Mouse (Mus musculus): Measurements from ENCODE around the gene Kalrn. TPM values are rescaled to one million over a fixed set of nuclear protein-coding genes. Genes with fewer than 3 reads are reported as not detected.
A peak's percentile ranks its signal among the peaks of the same experiment; 100 is the strongest.

Gene Kalrn
- polyA plus RNA-seq, 1 experiment = 278 TPM

GRCm38 (mm10) chr16:34354042-34354441, 219.3 kb downstream of the Kalrn start:
- H3K27ac ChIP-seq (ENCODE audit: insufficient read depth, low read length) = no peak overlapping the region
- no peak overlapping the region for H3K4me3 ChIP-seq (ENCODE audit: insufficient read depth, low read length)
- H3K4me1 ChIP-seq (ENCODE audit: control insufficient read depth, insufficient read depth, low read length) = peaks cover 1% of the 10 kb centered on the region; the same call in 1 of the 2 replicates
- TF ChIP-seq CTCF (IDR thresholded peaks at IDR 0.05; ENCODE audit: extremely low read depth, insufficient read depth, low read length) = no peak
- TF ChIP-seq POLR2A (IDR thresholded peaks at IDR 0.05; ENCODE audit: extremely low read depth, insufficient read depth, low read length) = no peak

- Histone ChIP-seq H3K4me1 (ENCODE audit: control insufficient read depth, insufficient read depth, low read length) (peaks cover 1% of the 10 kb centered on the region; the same call in 1 of the 2 replicates), H3K27ac (ENCODE audit: insufficient read depth, low read length) (no peak overlapping the region), H3K4me3 (ENCODE audit: insufficient read depth, low read length) (no peak overlapping the region)
- TF ChIP-seq CTCF (IDR thresholded peaks at IDR 0.05; ENCODE audit: extremely low read depth, insufficient read depth, low read length) = no peak
- no peak for TF ChIP-seq POLR2A (IDR thresholded peaks at IDR 0.05; ENCODE audit: extremely low read depth, insufficient read depth, low read length)
These were observed 220.6 kb downstream of the Kalrn start for GRCm38 (mm10) chr16:34352747-34353146.

GRCm38 (mm10) chr16:34351575-34352150, 221.7 kb downstream of the Kalrn start:
- H3K4me1 ChIP-seq (ENCODE audit: control insufficient read depth, insufficient read depth, low read length) = peaks cover 1% of the 10 kb centered on the region; the same call in 1 of the 2 replicates
- TF ChIP-seq POLR2A (IDR thresholded peaks at IDR 0.05; ENCODE audit: extremely low read depth, insufficient read depth, low read length) (no peak), CTCF (IDR thresholded peaks at IDR 0.05; ENCODE audit: extremely low read depth, insufficient read depth, low read length) (no peak)
- H3K27ac ChIP-seq (ENCODE audit: insufficient read depth, low read length) = no peak overlapping the region
- H3K4me3 ChIP-seq (ENCODE audit: insufficient read depth, low read length) = no peak overlapping the region

GRCm38 (mm10) chr16:34347574-34347973, 225.8 kb downstream of the Kalrn start:
- Histone ChIP-seq H3K27ac (ENCODE audit: insufficient read depth, low read length) (no peak overlapping the region), H3K4me3 (ENCODE audit: insufficient read depth, low read length) (no peak overlapping the region), H3K4me1 (ENCODE audit: control insufficient read depth, insufficient read depth, low read length) (peaks cover 15% of the 10 kb centered on the region)
- no peak for TF ChIP-seq POLR2A (IDR thresholded peaks at IDR 0.05; ENCODE audit: extremely low read depth, insufficient read depth, low read length)
- no peak for TF ChIP-seq CTCF (IDR thresholded peaks at IDR 0.05; ENCODE audit: extremely low read depth, insufficient read depth, low read length)

GRCm38 (mm10) chr16:34344895-34345876, 228.1 kb downstream of the Kalrn start:
- Histone ChIP-seq H3K4me3 (ENCODE audit: insufficient read depth, low read length) (no peak overlapping the region), H3K4me1 (ENCODE audit: control insufficient read depth, insufficient read depth, low read length) (peaks cover 23% of the 10 kb centered on the region), H3K27ac (ENCODE audit: insufficient read depth, low read length) (no peak overlapping the region)
- TF ChIP-seq CTCF (IDR thresholded peaks at IDR 0.05; ENCODE audit: extremely low read depth, insufficient read depth, low read length) (no peak), POLR2A (IDR thresholded peaks at IDR 0.05; ENCODE audit: extremely low read depth, insufficient read depth, low read length) (no peak)

GRCm38 (mm10) chr16:34343968-34344367, 229.4 kb downstream of the Kalrn start:
- no peak for TF ChIP-seq POLR2A (IDR thresholded peaks at IDR 0.05; ENCODE audit: extremely low read depth, insufficient read depth, low read length)
- peak; percentile 86 for TF ChIP-seq CTCF (IDR thresholded peaks at IDR 0.05; ENCODE audit: extremely low read depth, insufficient read depth, low read length)
- Histone ChIP-seq H3K27ac (ENCODE audit: insufficient read depth, low read length) (no peak overlapping the region), H3K4me3 (ENCODE audit: insufficient read depth, low read length) (no peak overlapping the region), H3K4me1 (ENCODE audit: control insufficient read depth, insufficient read depth, low read length) (peaks cover 25% of the 10 kb centered on the region)

- H3K4me3 ChIP-seq (ENCODE audit: insufficient read depth, low read length) = no peak overlapping the region
- peaks cover 32% of the 10 kb centered on the region for H3K4me1 ChIP-seq (ENCODE audit: control insufficient read depth, insufficient read depth, low read length)
- TF ChIP-seq CTCF (IDR thresholded peaks at IDR 0.05; ENCODE audit: extremely low read depth, insufficient read depth, low read length) (no peak), POLR2A (IDR thresholded peaks at IDR 0.05; ENCODE audit: extremely low read depth, insufficient read depth, low read length) (no peak)
- peak overlapping the region; percentile 39 for H3K27ac ChIP-seq (ENCODE audit: insufficient read depth, low read length)
These were observed 230.2 kb downstream of the Kalrn start for GRCm38 (mm10) chr16:34343161-34343560.

GRCm38 (mm10) chr16:34342369-34343160, 230.8 kb downstream of the Kalrn start:
- H3K27ac ChIP-seq (ENCODE audit: insufficient read depth, low read length) = peak overlapping the region; percentile 39

GRCm38 (mm10) chr16:34334919-34335318, 238.4 kb downstream of the Kalrn start:
- H3K27ac ChIP-seq (ENCODE audit: insufficient read depth, low read length) = no peak overlapping the region
- TF ChIP-seq POLR2A (IDR thresholded peaks at IDR 0.05; ENCODE audit: extremely low read depth, insufficient read depth, low read length) (no peak), CTCF (IDR thresholded peaks at IDR 0.05; ENCODE audit: extremely low read depth, insufficient read depth, low read length) (no peak)
- H3K4me1 ChIP-seq (ENCODE audit: control insufficient read depth, insufficient read depth, low read length) = peaks cover 17% of the 10 kb centered on the region; the same call in 1 of the 2 replicates
- no peak overlapping the region for H3K4me3 ChIP-seq (ENCODE audit: insufficient read depth, low read length)

More at GRCm38 (mm10) chr16:34342369-34343160, 230.8 kb downstream of the Kalrn start:
- peaks cover 34% of the 10 kb centered on the region for H3K4me1 ChIP-seq (ENCODE audit: control insufficient read depth, insufficient read depth, low read length)
- TF ChIP-seq CTCF (IDR thresholded peaks at IDR 0.05; ENCODE audit: extremely low read depth, insufficient read depth, low read length) (no peak), POLR2A (IDR thresholded peaks at IDR 0.05; ENCODE audit: extremely low read depth, insufficient read depth, low read length) (no peak)
- no peak overlapping the region for H3K4me3 ChIP-seq (ENCODE audit: insufficient read depth, low read length)
